7 mouse cellular contexts compared by ENCODE assay signal in genomic region chr15:89475611-89476474, GRCm38 (mm10). TPM values are rescaled to one million over a fixed set of nuclear protein-coding genes. Genes with fewer than 3 reads are reported as not detected.
A peak's percentile ranks its signal among the peaks of the same experiment; 100 is the strongest.
DNase-seq lines count a peak whose midpoint lies in the region; ATAC-seq and TF ChIP-seq lines count a peak whose summit lies in the region.

No protein-coding gene starts in this region.

- peak; percentile 94 for DNase-seq in adrenal gland, adult 8-10 months
- peak; percentile 92 for DNase-seq in embryo, embryonic 9.5 days (ENCODE audit: extremely low spot score)
- peak; percentile 82 to 93 for DNase-seq in gastrocnemius, postnatal 4 days (ENCODE audit: low spot score in 2 of 2)
- peak; percentile 93 for DNase-seq in left cerebral cortex, postnatal 4 days

- intact Hi-C loops in left cerebral cortex, postnatal 4 days (cut with DNase I), result no loop called here

- H3K9me3 ChIP-seq in intestine, postnatal 0 days (ENCODE audit: control insufficient read depth), result no peaks in the 10 kb centered on the region
- no peaks in the 10 kb centered on the region for H3K9me3 ChIP-seq in midbrain, embryonic 12.5 days

- peak overlapping the region; percentile 71 for H3K27ac ChIP-seq in intestine, postnatal 0 days (ENCODE audit: low read depth, low read length)
- H3K27ac ChIP-seq in midbrain, embryonic 12.5 days (replicated peaks), result peak overlapping the region; percentile 67
- peak overlapping the region; percentile 90 for H3K27ac ChIP-seq in small intestine, adult 2 months (ENCODE audit: insufficient read depth, low read depth, low read length)

- H3K36me3 ChIP-seq in intestine, postnatal 0 days (ENCODE audit: control insufficient read depth, insufficient read depth), result peaks cover 6% of the 10 kb centered on the region; the same call in 1 of the 2 replicates
- no peaks in the 10 kb centered on the region; the same call in 1 of the 2 replicates for H3K36me3 ChIP-seq in midbrain, embryonic 12.5 days
- no peaks in the 10 kb centered on the region for H3K36me3 ChIP-seq in small intestine, adult 2 months (ENCODE audit: control insufficient read depth, insufficient read depth, low read length)

- TF ChIP-seq CTCF in intestine, postnatal 0 days (IDR thresholded peaks at IDR 0.05; ENCODE audit: low read depth), result no peak
- no peak for TF ChIP-seq CTCF in small intestine, adult 2 months (IDR thresholded peaks at IDR 0.05; ENCODE audit: extremely low read depth, insufficient read length, insufficient replicate concordance, low read depth, low read length)

- peak overlapping the region; percentile 92 for H3K4me2 ChIP-seq in intestine, postnatal 0 days (replicated peaks; ENCODE audit: low read depth)
- H3K4me2 ChIP-seq in midbrain, embryonic 12.5 days (replicated peaks), result peak overlapping the region; percentile 86

- peak overlapping the region; percentile 54 for H3K9ac ChIP-seq in intestine, postnatal 0 days (ENCODE audit: low read depth, low read length)
- peak overlapping the region; percentile 68 for H3K9ac ChIP-seq in midbrain, embryonic 12.5 days (replicated peaks)

- TF ChIP-seq POLR2A in small intestine, adult 2 months (IDR thresholded peaks at IDR 0.05; ENCODE audit: low read depth, low read length), result no peak; the same call in 1 of the 2 replicates

- ATAC-seq in intestine, postnatal 0 days, result peak; percentile 97
- peak; percentile 96 for ATAC-seq in midbrain, embryonic 12.5 days (ENCODE audit: low FRiP score, low read depth)

- peak overlapping the region; percentile 49 for H3K4me3 ChIP-seq in intestine, postnatal 0 days (ENCODE audit: low read depth, low read length)
- H3K4me3 ChIP-seq in midbrain, embryonic 12.5 days, result peak overlapping the region; percentile 51
- peak overlapping the region; percentile 75 for H3K4me3 ChIP-seq in small intestine, adult 2 months (ENCODE audit: low read depth, low read length)

- WGBS in intestine, postnatal 0 days, result 11% methylated on average over 44 of the region's 44 CpGs
- WGBS in midbrain, embryonic 12.5 days, result 9% methylated on average over 44 of the region's 44 CpGs
- WGBS in small intestine, adult 2 months, result 11% methylated on average over 44 of the region's 44 CpGs

- 0 out of 2 replicates have a peak, but pooled peaks cover 3% of the 10 kb centered on the region for H3K4me1 ChIP-seq in intestine, postnatal 0 days (replicated peaks; ENCODE audit: control insufficient read depth, insufficient read depth, low read length)
- H3K4me1 ChIP-seq in midbrain, embryonic 12.5 days, result peaks cover 15% of the 10 kb centered on the region
- H3K4me1 ChIP-seq in small intestine, adult 2 months (ENCODE audit: control insufficient read depth, insufficient read depth, insufficient read length, low read length), result peaks cover 17% of the 10 kb centered on the region

- H3K27me3 ChIP-seq in intestine, postnatal 0 days (replicated peaks; ENCODE audit: control insufficient read depth, insufficient read depth, low read length), result no peaks in the 10 kb centered on the region
- peaks cover 17% of the 10 kb centered on the region for H3K27me3 ChIP-seq in midbrain, embryonic 12.5 days
- no peaks in the 10 kb centered on the region for H3K27me3 ChIP-seq in small intestine, adult 2 months (ENCODE audit: control insufficient read depth, insufficient read depth, low read length)

RNA-seq across cellular contexts. Expression of gene Arsa, which starts 1.4 kb away (rescaled TPM):
- total RNA-seq in adrenal gland, adult 8-10 months (2022), result 10 to 100 TPM; 16.9 to 32.5 (median 21.6) TPM
- total RNA-seq in gastrocnemius, postnatal 4 days (2021), result 10 to 100 TPM; 13.6 to 15.2 TPM
- polyA plus RNA-seq in intestine, postnatal 0 days (2015; fragmentation: Nextera tagmentation; extraction: Ambion mirVana), result 32.0 and 36.2 TPM in 2 replicates
- total RNA-seq in left cerebral cortex, postnatal 4 days (2021), result 10 to 100 TPM; 31.5 to 32.8 TPM
- 13.7 and 14.1 TPM in 2 replicates for polyA plus RNA-seq in midbrain, embryonic 12.5 days (2016; fragmentation: Nextera tagmentation; extraction: Ambion mirVana)
- 15.6 and 30.4 TPM in 2 replicates for polyA plus RNA-seq in small intestine, adult 2 months (2012; rRNA removed)

RNA-seq across cellular contexts. Expression of gene Mapk8ip2, which starts 22.1 kb away (rescaled TPM):
- 10 to 100 TPM; 14.3 to 19.0 (median 15.0) TPM for total RNA-seq in adrenal gland, adult 8-10 months (2022)
- total RNA-seq in gastrocnemius, postnatal 4 days (2021), result under 1 TPM; 0.31 to 0.32 TPM
- 1.9 and 2.0 TPM in 2 replicates for polyA plus RNA-seq in intestine, postnatal 0 days (2015; fragmentation: Nextera tagmentation; extraction: Ambion mirVana)
- total RNA-seq in left cerebral cortex, postnatal 4 days (2021), result 100 to 1,000 TPM; 155 to 170 TPM
- polyA plus RNA-seq in midbrain, embryonic 12.5 days (2016; fragmentation: Nextera tagmentation; extraction: Ambion mirVana), result 54.9 and 58.7 TPM in 2 replicates
- polyA plus RNA-seq in small intestine, adult 2 months (2012; rRNA removed), result 0.53 and 0.65 TPM in 2 replicates

RNA-seq across cellular contexts. Expression of gene Shank3, which starts 23.6 kb away (rescaled TPM):
- total RNA-seq in adrenal gland, adult 8-10 months (2022), result 10 to 100 TPM; 29.1 to 61.2 (median 42.8) TPM
- total RNA-seq in gastrocnemius, postnatal 4 days (2021), result 10 to 100 TPM; 30.4 to 35.7 TPM
- polyA plus RNA-seq in intestine, postnatal 0 days (2015; fragmentation: Nextera tagmentation; extraction: Ambion mirVana), result 0.51 and 0.73 TPM in 2 replicates
- total RNA-seq in left cerebral cortex, postnatal 4 days (2021), result 100 to 1,000 TPM; 136 to 141 TPM
- polyA plus RNA-seq in midbrain, embryonic 12.5 days (2016; fragmentation: Nextera tagmentation; extraction: Ambion mirVana), result 6.9 and 8.0 TPM in 2 replicates
- polyA plus RNA-seq in small intestine, adult 2 months (2012; rRNA removed), result 6.4 and 10.2 TPM in 2 replicates

RNA-seq across cellular contexts. Expression of gene Chkb, which starts 46.1 kb away (rescaled TPM):
- 10 to 100 TPM; 47.0 to 76.2 (median 66.7) TPM for total RNA-seq in adrenal gland, adult 8-10 months (2022)
- 10 to 100 TPM; 35.8 to 51.0 TPM for total RNA-seq in gastrocnemius, postnatal 4 days (2021)
- polyA plus RNA-seq in intestine, postnatal 0 days (2015; fragmentation: Nextera tagmentation; extraction: Ambion mirVana), result 85.8 and 92.3 TPM in 2 replicates
- 10 to 100 TPM; 75.8 TPM for total RNA-seq in left cerebral cortex, postnatal 4 days (2021)
- 67.5 and 68.0 TPM in 2 replicates for polyA plus RNA-seq in midbrain, embryonic 12.5 days (2016; fragmentation: Nextera tagmentation; extraction: Ambion mirVana)
- 45.6 and 104 TPM in 2 replicates for polyA plus RNA-seq in small intestine, adult 2 months (2012; rRNA removed)

RNA-seq across cellular contexts. Expression of gene Gm44502, which starts 46.3 kb away (rescaled TPM):
- total RNA-seq in adrenal gland, adult 8-10 months (2022), result 1 to 10 TPM in 2 of 4 experiments, not detected in 2; 1.2 to 1.5 TPM
- 1 to 10 TPM; 1.7 TPM for total RNA-seq in gastrocnemius, postnatal 4 days (2021)
- not detected in 2 replicates for polyA plus RNA-seq in intestine, postnatal 0 days (2015; fragmentation: Nextera tagmentation; extraction: Ambion mirVana)
- total RNA-seq in left cerebral cortex, postnatal 4 days (2021), result 1 to 10 TPM in 1 of 2 experiments, under 1 TPM in 1; 0.40 to 1.3 TPM
- polyA plus RNA-seq in midbrain, embryonic 12.5 days (2016; fragmentation: Nextera tagmentation; extraction: Ambion mirVana), result not detected in 2 replicates
- 3.0 and 5.0 TPM in 2 replicates for polyA plus RNA-seq in small intestine, adult 2 months (2012; rRNA removed)

Comparison
In these comparisons a context has a peak if more than half of its experiments do, and no peak if none do; other contexts are left out.
1. Peak in every context shown above with its lines: DNase-seq, ATAC-seq, H3K4me3 ChIP-seq and H3K27ac ChIP-seq.
2. RNA of gene Mapk8ip2, which starts 22.1 kb away (total RNA-seq): 155 to 170 TPM in left cerebral cortex, postnatal 4 days and 14.3 to 19.0 TPM in adrenal gland, adult 8-10 months; 0.31 to 0.32 TPM in gastrocnemius, postnatal 4 days; every median in the first group is over 10 times any median in the second.